Mouse (Mus musculus): ENCODE results near the gene Gipc3. TPM values are rescaled to one million over a fixed set of nuclear protein-coding genes. Genes with fewer than 3 reads are reported as not detected.
A peak's percentile ranks its signal among the peaks of the same experiment; 100 is the strongest.

The Gipc3 gene
- polyA plus RNA-seq, 2 experiments: 0.06 to 0.09 TPM

DNA sequence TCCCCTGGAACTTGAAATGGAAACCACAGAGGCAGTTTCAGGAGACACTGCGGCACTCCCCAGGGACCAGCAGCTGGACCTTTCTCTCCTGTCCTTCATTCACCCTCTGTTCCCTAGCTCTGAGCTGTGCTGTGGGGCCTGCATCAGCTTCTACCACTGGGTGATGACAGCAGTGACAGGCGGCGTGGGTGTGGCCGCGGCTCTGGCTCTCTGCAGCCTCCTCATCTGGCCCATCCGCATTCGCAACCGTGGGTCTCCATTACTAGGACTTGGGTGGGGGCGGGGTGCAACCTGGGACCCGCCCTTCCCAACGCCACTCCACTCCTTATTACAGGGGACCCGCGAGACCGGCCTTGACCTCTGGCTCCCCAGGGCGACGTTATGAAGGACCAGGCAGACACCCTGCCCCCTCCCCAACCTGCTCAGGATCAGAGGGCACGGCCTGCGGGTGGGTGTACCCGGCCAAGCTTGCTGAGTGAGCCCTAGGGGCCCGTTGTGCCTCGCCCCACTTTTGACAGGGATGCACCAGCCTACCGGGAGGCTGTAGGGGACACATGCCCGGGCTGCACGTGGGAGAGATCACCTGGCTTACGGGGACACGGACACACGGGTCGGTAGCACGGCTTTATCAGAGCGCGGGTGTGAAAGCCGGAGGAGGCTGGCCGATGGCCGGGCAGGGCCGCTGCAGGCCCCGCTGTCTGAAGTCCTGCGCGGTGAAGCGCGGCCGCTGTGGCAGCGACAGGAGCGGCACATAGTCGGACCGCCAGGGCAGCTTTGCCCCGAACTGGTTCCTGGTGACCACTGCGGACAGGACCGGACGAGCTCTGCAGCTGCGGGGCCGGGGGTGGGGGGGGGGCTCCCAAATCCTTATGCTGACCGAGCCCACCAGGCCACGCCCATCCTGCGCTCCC lies 20.6 kb upstream of the Gipc3 start:
- WGBS: 13% methylated on average over 48 of the region's 54 CpGs
- Histone ChIP-seq H3K9me3 (ENCODE audit: control insufficient read depth, low read length) (no peaks in the 10 kb centered on the region), H3K27ac (replicated peaks; ENCODE audit: low read depth, low read length) (no peak overlapping the region), H3K4me3 (replicated peaks; ENCODE audit: low read length) (peak overlapping the region; percentile 30), H3K36me3 (ENCODE audit: control insufficient read depth, insufficient read depth, low read length) (peaks cover 40% of the 10 kb centered on the region), H3K27me3 (ENCODE audit: control insufficient read depth, insufficient read depth, low read length) (peaks cover 26% of the 10 kb centered on the region), H3K4me1 (ENCODE audit: control insufficient read depth, insufficient read depth, low read length) (peaks cover 18% of the 10 kb centered on the region), H3K9ac (ENCODE audit: low read depth, low read length, severe bottlenecking) (peak overlapping the region; percentile 43), H3K4me2 (replicated peaks; ENCODE audit: low read depth, low read length, severe bottlenecking) (peak overlapping the region; percentile 56)
- DNase-seq (ENCODE audit: low spot score): no peak
- ATAC-seq (ENCODE audit: low FRiP score, low read depth): no peak
- no peak for TF ChIP-seq POLR2A (IDR thresholded peaks at IDR 0.05; ENCODE audit: borderline replicate concordance, extremely low read depth, insufficient read depth, insufficient read length)

DNA sequence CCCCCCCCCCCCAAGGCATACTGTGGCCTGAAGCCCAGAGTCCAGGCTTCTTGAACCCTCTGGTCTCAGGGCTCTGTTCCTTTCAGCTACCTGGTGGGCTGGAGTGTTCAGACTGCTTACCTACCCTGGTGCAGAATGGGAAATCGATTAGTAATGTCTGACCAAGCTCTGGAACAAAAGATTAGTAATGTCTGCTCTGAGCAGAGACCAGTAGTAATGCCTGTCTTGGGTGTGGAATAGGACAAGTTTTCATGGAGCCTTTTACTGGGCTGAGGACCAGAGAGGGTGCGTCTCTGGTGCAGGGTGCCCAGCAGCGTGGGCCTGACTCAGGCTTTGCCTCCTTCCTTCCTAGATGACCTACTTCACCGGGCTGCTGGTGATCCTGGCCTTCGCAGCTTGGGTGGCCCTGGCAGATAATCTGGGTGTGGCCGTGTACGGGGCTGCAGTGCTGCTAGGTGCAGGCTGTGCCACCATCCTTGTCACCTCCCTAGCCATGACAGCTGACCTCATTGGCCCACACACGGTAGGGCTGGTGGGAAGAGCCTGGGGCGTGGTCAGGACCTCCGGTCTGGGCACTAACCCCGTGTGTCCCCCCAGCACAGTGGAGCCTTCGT lies 19.4 kb upstream of the Gipc3 start:
- Histone ChIP-seq H3K9ac (ENCODE audit: low read depth, low read length, severe bottlenecking) (no peak overlapping the region), H3K4me1 (ENCODE audit: control insufficient read depth, insufficient read depth, low read length) (peaks cover 28% of the 10 kb centered on the region), H3K4me3 (replicated peaks; ENCODE audit: low read length) (no peak overlapping the region), H3K27ac (replicated peaks; ENCODE audit: low read depth, low read length) (no peak overlapping the region), H3K4me2 (replicated peaks; ENCODE audit: low read depth, low read length, severe bottlenecking) (no peak overlapping the region), H3K9me3 (ENCODE audit: control insufficient read depth, low read length) (no peaks in the 10 kb centered on the region), H3K36me3 (ENCODE audit: control insufficient read depth, insufficient read depth, low read length) (peaks cover 27% of the 10 kb centered on the region), H3K27me3 (ENCODE audit: control insufficient read depth, insufficient read depth, low read length) (peaks cover 26% of the 10 kb centered on the region)
- no peak for DNase-seq (ENCODE audit: low spot score)
- no peak for TF ChIP-seq POLR2A (IDR thresholded peaks at IDR 0.05; ENCODE audit: borderline replicate concordance, extremely low read depth, insufficient read depth, insufficient read length)
- 74% methylated on average over 12 of the region's 12 CpGs for WGBS
- no peak for ATAC-seq (ENCODE audit: low FRiP score, low read depth)

DNA sequence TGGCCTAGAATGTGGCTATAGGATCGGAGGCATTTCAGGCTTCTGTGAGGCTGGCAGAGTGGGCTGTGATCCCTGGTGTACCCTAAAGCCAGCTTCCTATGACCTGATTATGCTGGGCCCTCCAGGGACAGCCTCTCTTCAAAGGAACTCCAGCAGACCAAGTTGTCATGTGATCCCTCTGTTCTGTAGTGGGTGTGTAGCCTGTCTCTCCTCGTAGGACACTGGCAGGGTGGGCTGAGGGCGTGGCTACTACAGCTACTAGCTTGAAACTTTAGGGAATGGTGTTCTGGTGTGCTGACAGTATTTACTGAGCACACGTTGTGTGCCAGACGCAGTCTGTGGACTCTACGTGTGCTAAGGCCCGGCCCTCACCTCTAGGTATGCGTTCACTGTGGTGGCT lies 17.7 kb upstream of the Gipc3 start:
- H3K4me1 ChIP-seq (ENCODE audit: control insufficient read depth, insufficient read depth, low read length): peaks cover 32% of the 10 kb centered on the region
- H3K36me3 ChIP-seq (ENCODE audit: control insufficient read depth, insufficient read depth, low read length): peaks cover 13% of the 10 kb centered on the region
- ATAC-seq (ENCODE audit: low FRiP score, low read depth) (no peak), DNase-seq (ENCODE audit: low spot score) (no peak)
- H3K9me3 ChIP-seq (ENCODE audit: control insufficient read depth, low read length): no peaks in the 10 kb centered on the region
- TF ChIP-seq POLR2A (IDR thresholded peaks at IDR 0.05; ENCODE audit: borderline replicate concordance, extremely low read depth, insufficient read depth, insufficient read length): no peak
- peaks cover 26% of the 10 kb centered on the region for H3K27me3 ChIP-seq (ENCODE audit: control insufficient read depth, insufficient read depth, low read length)
- H3K4me3 ChIP-seq (replicated peaks; ENCODE audit: low read length): no peak overlapping the region
- H3K9ac ChIP-seq (ENCODE audit: low read depth, low read length, severe bottlenecking): peak overlapping the region; percentile 38
- H3K4me2 ChIP-seq (replicated peaks; ENCODE audit: low read depth, low read length, severe bottlenecking): no peak overlapping the region
- WGBS: 54% methylated on average over 8 of the region's 8 CpGs
- no peak overlapping the region for H3K27ac ChIP-seq (replicated peaks; ENCODE audit: low read depth, low read length)

DNA sequence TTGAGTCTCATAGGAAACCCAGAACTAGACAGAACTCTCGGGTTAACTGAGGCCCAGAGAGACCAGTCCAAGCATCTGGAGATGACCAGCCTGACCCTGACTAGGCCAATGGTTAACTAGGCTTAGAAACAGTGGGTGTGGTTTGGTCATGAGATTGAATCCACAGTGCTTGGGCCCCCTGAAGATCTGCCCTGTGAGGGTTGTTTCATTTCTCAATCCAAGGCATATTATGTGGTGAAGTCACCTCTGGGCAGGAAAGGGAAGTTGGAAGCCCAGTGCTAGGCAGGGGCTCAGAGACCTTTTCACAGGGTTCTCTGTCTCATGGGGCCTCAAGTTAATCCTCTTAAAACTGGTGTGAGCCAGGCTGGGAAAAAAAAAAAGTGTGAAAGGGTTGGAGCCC lies 15.8 kb upstream of the Gipc3 start:
- Histone ChIP-seq H3K36me3 (ENCODE audit: control insufficient read depth, insufficient read depth, low read length) (peaks cover 13% of the 10 kb centered on the region; the same call in 1 of the 2 replicates), H3K9ac (ENCODE audit: low read depth, low read length, severe bottlenecking) (peak overlapping the region; percentile 72; the same call in 1 of the 2 replicates), H3K27ac (replicated peaks; ENCODE audit: low read depth, low read length) (no peak overlapping the region), H3K4me1 (ENCODE audit: control insufficient read depth, insufficient read depth, low read length) (peaks cover 21% of the 10 kb centered on the region), H3K4me2 (replicated peaks; ENCODE audit: low read depth, low read length, severe bottlenecking) (peak overlapping the region; percentile 95), H3K4me3 (replicated peaks; ENCODE audit: low read length) (peak overlapping the region; percentile 72; the same call in 1 of the 2 replicates), H3K9me3 (ENCODE audit: control insufficient read depth, low read length) (no peaks in the 10 kb centered on the region), H3K27me3 (ENCODE audit: control insufficient read depth, insufficient read depth, low read length) (peaks cover 11% of the 10 kb centered on the region)
- DNase-seq (ENCODE audit: low spot score): no peak
- ATAC-seq (ENCODE audit: low FRiP score, low read depth): no peak
- TF ChIP-seq POLR2A (IDR thresholded peaks at IDR 0.05; ENCODE audit: borderline replicate concordance, extremely low read depth, insufficient read depth, insufficient read length): no peak
- WGBS: 67% methylated on average over 1 of the region's 1 CpGs

DNA sequence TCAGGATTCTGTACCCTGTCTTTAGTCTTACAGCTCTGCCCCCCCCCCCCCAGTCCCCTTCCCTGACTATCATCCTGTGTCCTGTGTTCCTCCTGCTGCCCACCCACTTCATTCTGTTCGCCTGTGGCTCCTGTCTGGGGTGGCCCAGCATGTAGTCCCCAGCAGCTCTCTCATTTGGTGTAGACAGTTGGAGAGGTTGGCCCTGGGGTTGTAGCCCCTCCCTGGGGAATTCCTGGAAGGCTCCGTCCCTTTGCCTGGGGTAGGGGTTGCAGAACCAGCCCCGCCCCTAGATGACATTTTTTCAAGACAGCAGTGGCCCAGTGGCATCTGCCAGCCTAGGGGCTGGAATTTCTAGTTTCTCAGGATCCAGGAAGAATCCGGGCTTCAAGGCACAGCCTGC lies 15.1 kb upstream of the Gipc3 start:
- ATAC-seq (ENCODE audit: low FRiP score, low read depth): no peak
- Histone ChIP-seq H3K36me3 (ENCODE audit: control insufficient read depth, insufficient read depth, low read length) (peaks cover 13% of the 10 kb centered on the region; the same call in 1 of the 2 replicates), H3K9ac (ENCODE audit: low read depth, low read length, severe bottlenecking) (peak overlapping the region; percentile 72), H3K4me1 (ENCODE audit: control insufficient read depth, insufficient read depth, low read length) (peaks cover 18% of the 10 kb centered on the region), H3K9me3 (ENCODE audit: control insufficient read depth, low read length) (no peaks in the 10 kb centered on the region), H3K27me3 (ENCODE audit: control insufficient read depth, insufficient read depth, low read length) (peaks cover 6% of the 10 kb centered on the region), H3K4me3 (replicated peaks; ENCODE audit: low read length) (peak overlapping the region; percentile 72), H3K27ac (replicated peaks; ENCODE audit: low read depth, low read length) (no peak overlapping the region), H3K4me2 (replicated peaks; ENCODE audit: low read depth, low read length, severe bottlenecking) (peak overlapping the region; percentile 95)
- no peak for DNase-seq (ENCODE audit: low spot score)
- 39% methylated on average over 4 of the region's 4 CpGs for WGBS
- TF ChIP-seq POLR2A (IDR thresholded peaks at IDR 0.05; ENCODE audit: borderline replicate concordance, extremely low read depth, insufficient read depth, insufficient read length): no peak
